Mouse (Mus musculus): ENCODE data around the gene Acss2.
"Not testable (repeated sequence)": the region's sequence is repeated elsewhere in the genome, so short reads cannot be mapped to it uniquely, and the experiment has no call there.

The Acss2 gene

DNA sequence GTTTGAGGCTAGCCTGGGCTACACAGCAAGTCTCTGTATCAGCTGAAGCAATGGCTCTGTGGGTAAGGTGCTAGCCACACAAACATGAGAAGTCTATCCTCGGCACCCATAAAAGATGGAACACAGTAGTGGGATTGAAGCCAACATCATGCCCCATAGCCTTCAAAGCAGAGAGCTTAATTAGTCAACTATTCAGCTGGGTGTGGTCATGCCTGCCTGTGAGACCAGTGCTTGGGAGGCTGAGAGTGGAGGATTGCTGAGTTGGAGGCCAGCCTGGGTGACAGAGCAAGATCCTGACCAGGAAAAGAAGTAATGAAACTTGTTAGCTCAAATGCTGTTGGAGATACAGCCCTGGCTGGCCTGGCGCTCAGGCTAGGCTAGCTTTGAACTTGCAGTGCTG, 73.1 kb downstream of the Acss2 start:
- DNase-seq: no peak

DNA sequence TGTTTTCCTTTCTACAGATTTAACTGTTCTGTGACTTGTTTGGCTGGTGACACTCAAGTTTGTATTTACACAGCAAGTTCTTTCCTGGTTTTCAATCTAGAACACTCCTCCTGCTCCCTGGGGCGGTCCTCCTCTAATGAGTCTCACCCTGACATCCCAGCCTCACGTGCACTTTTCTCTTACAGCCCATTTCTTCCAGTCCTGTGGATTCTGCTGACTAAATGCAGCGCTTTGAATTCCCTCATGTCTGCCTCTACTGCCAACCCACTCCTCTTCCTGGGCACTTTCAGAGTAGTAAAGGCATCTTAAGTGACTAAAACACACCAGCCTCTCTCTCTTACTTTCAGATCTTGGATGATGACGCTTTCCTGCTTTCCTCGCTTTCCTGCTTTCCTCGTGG, 73.9 kb downstream of the Acss2 start:
- no peak for DNase-seq

DNA sequence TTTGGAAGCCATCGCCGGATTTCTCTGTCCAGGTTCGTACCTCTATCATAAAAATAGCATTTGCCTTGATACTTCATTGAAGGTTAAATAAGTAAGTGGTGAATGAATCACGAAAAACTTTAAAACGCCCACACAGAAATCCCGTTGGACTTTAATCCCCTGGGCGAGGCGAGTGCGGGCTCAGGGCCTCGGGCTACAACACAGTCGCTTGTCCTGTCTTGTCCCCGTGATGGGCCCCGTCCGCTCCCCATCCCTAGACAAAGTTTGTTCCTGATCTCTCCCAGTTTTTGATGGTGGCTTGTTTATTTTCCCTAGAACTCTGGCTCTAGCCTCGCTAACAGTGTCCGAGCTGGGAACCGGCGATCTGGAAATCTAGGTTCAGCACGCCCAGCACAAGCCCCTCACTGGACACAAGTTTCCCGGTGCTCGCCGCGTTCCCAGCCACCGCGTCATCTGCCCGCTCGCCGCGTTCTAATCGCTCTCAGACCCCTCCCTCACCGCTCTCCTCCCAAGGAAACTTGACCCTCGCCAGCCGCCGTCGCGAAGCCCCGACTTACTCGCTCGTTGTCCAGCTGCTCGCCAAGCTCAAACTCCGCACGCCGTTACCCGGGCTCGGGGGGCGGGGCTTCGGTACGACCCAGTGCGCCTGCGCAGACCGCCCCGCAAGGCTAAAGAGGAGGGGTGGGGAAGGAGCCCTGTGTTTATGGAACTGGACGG, 74.5 kb downstream of the Acss2 start, which contains the start of gene Gss:
Gss (minus strand) TSS at position 674 of the 717 bp plus-strand sequence.
- peak; percentile 94 to 98 for DNase-seq

DNA sequence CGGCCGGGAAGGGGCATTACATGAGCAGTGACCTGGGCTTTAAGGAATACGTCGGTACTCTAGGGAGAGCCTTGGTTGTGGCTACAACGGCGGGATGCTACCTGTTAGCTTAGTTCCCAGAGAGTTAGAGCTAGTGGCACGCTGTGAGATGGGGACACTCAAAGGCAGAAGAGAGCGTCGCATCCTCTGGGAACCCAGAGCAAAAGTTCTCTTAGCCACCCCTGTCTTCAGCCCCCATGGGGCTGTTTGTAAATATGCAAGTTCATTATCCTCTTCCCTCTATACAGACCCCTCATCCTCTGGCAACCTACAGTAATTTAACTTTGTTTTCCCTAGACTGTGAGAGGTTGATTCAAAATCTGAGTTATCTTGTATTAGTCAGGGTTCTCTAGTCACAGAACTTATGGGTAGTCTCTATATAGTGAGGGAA, 75.1 kb downstream of the Acss2 start:
- no peak for DNase-seq

DNA sequence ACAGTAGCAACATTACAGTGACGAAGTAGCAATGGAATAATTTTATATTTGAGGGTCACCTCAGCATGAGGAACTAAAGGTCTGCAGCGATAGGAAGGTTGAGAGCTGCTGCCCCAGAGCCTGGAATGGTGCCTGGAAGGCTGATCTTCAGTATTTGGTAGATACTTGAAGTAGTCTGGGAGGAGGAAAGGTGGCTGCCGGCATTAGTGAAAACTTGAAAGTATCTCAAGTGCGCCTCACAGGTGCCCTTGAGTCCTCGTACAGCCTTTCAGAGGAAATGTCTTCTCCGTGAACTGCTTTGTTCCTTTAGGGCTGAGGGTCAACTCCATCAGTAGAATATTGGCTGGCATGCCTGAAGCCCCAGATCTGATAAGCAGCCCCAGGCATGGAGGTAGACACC, 77.8 kb downstream of the Acss2 start:
- DNase-seq: no peak

GRCm38 (mm10) chr2:155603707-155604106, 86.0 kb downstream of the Acss2 start:
- DNase-seq: no peak

DNA sequence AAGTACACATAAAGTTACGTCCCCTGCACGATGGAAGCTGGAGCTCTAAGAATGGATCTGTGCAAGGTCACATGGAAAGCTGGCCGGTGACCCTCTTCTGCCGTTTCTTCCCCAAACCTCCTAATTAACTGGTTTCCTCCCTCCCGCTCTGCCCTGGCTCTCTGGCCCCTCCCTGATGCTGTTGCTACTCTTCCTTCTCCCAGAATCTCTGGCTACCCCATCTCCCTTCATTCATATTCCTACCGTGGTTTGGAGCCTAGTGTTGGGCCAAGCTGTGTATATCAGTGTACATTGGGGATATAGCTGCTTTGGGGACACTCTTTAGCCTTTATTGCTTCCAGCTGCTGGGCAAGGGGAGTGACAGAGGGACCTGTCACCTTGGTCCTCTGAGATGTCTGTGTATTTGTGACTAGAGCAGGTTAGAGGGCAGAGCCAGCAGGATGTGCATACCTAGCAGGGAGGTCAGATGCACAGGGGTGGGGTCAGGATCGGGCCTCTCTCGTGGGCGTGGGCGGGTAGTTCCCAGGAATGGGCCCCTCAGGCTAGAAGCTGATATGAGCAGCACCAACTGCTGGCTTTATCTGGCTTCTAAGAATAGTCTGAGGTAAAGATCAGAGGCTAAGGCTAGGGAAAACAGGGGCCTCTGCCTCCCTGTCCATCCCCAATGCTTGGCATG, 87.0 kb downstream of the Acss2 start:
- no peak for DNase-seq

DNA sequence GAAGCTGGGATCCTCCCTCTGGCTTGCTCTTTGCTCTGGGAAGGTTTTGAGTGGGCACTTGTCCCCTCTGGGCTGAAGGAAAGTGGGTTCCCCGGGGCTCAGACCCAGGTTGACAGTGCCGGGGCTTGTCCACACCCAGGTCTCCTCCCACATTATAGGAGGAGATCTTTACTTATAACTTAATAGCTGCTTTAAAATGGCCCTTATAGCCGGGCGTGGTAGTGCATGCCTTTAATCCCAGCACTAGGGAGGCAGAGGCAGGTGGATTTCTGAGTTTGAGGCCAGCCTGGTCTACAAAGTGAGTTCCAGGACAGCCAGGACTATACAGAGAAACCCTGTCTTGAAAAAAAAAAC, 87.5 kb downstream of the Acss2 start:
- not testable (repeated sequence) for DNase-seq

DNA sequence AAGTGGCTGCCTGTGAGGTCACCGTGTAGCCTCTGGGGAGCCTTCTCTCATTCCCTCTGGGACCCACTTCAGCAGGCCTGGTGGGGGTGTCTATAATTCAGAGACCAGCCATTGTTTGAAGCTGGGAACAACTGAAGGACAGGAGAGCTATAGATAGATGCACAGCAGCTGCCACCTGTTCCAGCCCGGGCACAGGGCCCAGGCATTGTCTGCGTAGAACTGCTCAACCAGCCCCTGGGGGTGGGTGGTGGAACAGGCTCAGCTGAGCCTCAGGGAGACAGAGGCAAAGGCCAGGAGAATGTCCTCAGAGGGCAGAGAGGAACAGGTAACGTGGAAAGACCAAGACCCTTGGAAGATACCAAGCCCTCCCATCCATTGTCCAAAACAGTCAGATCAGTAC, 88.6 kb downstream of the Acss2 start:
- DNase-seq: no peak

GRCm38 (mm10) chr2:155610978-155611377, 93.2 kb downstream of the Acss2 start, which contains the start of gene Myh7b:
TSS of gene Myh7b (plus strand) at chr2:155611212.
- no peak for DNase-seq

DNA sequence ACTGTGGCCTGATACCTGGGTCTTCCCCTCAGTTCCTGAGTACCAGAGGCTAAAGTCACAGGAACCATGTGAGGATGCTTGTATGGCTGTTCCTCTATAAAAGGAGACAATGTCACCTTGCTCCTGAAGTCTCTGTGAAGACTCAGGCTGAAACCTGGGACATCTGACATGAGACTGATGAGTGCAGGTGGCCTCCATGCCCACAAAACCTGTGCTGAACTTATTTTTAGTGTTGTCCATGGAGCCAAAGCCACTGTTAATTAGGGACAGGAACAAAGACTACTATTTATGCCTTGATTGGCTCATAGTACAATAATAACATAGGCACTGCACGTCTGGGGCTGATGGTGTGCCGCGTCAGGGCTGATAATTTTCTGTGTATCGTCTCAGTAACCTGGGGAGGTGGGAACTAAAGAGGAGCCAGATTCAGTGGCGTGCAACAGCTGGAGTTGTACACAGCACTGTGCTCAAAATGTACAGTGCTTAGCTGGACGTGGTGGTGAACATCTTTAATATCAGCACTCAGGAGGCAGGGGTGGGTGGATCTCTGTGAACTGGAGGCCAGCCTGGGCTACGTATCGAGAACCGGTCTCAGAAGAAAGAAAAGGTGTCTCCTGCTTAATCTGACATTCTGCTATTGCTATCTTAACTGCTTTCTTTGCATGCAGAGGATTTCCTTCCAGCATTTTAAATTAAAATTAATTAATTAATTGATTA, 94.2 kb downstream of the Acss2 start:
- no peak for DNase-seq

DNA sequence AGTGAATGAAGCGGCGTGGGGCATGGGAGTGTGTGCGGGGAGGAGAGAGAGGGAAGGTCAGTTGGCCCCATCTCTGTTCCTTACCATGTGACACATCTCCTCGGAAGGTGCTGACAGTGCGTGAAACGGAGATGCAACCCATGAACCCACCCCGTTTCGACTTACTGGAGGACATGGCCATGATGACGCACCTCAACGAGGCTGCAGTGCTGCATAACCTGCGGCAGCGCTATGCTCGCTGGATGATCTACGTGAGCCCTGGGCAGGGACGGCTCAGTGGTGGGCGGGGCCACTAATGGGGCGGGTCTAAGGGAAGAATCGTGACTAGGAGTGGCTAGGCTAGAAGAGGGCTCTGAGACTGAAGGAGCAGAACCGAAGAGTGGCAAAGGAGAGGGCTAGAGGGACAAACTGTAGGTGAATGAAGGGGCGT, 95.6 kb downstream of the Acss2 start:
- DNase-seq: peak in 1 of 2 experiments; percentile 58

GRCm38 (mm10) chr2:155613953-155614352, 96.2 kb downstream of the Acss2 start:
- no peak for DNase-seq

DNA sequence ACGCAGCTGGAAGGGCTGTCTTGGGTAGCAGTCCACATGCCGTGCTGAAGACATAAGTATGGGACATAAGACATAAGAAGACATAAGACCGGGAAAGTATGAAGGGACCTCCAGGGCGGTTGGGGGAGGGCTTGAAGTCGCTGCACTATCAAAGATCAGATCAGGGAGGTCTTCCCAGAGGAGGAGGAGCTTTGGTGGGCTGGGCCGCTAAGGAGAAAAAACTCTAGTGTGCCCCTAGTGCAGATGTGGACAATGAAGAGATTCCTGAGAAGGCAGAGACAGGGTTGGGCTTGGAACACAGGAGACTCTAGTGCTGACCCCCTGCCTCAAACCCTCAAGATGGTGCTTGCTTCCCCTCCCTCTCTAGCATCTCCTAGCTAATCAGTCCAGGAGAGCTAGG, 99.2 kb downstream of the Acss2 start:
- no peak for DNase-seq

DNA sequence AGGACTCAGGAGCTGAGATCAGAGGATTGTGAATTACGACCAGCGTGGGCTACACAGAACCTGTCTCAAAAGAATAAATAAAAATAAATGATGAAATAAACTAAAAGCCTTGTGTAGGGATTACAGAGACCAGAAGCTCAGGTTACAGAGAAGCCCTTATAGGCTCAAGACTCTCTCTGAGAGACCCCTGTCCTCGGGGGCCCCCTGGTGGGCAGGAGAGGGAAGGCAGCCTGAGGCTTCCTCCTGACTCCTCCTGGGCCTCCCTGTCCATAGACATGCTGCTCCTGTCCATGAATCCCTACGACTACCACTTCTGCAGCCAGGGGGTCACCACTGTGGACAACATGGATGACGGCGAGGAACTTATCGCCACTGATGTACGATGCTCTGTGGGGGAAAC, 102.1 kb downstream of the Acss2 start:
- peak; percentile 67 to 88 for DNase-seq

GRCm38 (mm10) chr2:155622606-155623005, 104.9 kb downstream of the Acss2 start:
- no peak for DNase-seq

GRCm38 (mm10) chr2:155623996-155624395, 106.2 kb downstream of the Acss2 start:
- no peak for DNase-seq

DNA sequence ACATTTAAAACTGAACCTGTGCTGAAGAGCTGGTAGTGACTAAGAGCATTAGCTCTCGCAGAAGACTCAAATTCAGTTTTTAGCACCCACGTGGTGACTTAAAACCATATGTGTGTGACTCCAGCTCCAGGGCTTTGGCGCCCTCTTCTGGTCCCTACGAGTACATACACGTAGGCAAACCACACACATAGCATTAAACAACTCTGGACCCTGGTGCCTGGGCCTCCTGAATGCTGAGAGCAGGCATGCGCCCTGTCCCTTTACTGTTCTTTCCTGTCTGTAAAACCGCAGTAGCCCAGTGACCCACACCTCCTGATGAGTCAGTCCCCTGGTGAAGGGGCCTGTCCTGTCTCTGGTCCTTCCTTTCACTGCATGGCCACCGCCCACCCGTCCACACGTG, 107.0 kb downstream of the Acss2 start:
- DNase-seq: no peak

DNA sequence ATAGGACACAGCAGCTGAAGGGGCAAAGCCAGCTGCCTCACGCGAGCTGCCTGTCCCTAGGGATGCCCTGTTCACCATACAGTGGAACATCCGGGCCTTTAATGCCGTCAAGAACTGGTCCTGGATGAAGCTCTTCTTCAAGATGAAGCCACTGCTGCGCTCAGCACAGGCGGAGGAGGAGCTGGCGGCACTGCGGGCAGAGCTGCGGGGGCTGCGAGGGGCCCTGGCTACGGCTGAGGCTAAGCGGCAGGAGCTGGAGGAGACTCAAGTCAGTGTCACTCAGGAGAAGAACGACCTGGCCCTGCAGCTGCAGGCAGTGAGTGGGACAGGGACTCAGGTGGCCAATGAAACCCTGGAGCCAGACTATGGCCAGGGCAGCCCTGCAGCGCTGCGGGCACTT, 108.5 kb downstream of the Acss2 start:
- no peak for DNase-seq

GRCm38 (mm10) chr2:155627030-155627738, 109.4 kb downstream of the Acss2 start:
- DNase-seq: peak; percentile 36 to 70

- no peak for DNase-seq
These were observed 110.4 kb downstream of the Acss2 start for GRCm38 (mm10) chr2:155628112-155628511.

DNA sequence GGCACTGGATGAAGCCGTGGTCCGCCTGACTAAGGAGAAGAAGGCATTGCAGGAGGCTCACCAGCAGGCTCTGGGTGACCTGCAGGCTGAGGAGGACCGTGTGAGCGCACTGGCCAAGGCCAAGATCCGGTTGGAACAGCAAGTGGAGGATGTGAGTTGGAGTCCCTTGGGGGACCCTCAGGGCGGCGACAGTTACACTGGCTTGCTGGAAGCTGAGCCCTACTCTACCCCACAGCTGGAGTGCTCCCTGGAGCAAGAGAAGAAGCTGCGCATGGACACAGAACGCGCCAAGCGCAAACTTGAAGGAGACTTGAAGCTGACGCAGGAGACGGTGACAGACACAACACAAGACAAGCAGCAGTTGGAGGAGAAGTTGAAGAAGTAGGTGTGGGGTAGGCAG, 110.8 kb downstream of the Acss2 start:
- DNase-seq: no peak

- no peak for DNase-seq
These were observed 111.5 kb downstream of the Acss2 start for GRCm38 (mm10) chr2:155629231-155629661.

Measured in spleen, adult 18-20 months (tissue).